8 mouse cellular contexts compared by ENCODE assay signal in the genomic region with DNA sequence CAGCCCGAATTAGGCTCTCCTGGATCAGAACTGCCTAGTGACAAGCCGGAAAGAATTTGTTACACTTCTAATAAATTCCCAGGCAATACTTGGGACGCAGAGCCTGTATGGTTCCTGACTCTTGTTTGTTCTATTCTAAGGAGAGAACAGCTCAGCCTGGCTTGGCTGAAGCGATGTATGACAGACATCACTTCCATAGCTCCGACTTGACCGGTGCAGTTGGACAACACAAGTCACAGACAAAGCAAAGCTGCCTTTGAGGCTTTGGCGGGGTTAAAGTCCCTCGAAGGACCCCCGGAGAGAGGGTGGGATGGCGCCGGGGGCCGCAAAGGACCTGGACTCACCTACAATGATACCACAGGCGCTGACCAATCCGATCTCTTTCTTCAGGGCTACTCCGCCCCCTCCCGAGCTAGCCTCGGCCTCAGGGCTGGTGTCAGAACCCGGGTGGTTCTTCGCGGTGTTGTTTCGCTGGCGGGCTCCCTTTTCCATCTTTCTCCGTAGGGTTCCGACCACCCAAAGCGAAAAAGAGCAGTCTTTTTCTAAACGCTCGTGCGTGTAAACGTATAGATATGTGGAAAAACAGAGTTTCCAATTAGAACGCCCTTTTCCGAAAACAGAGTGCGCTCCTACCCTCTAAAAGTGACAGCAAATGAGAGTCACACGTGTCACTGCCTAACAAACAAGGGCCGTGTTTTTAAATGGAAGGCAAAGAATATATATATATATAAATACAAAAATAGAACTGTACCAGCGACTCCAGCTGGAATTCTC. TPM values are rescaled to one million over a fixed set of nuclear protein-coding genes. Genes with fewer than 3 reads are reported as not detected.
DNase-seq lines count a peak whose midpoint lies in the region; ATAC-seq and TF ChIP-seq lines count a peak whose summit lies in the region.

No protein-coding gene starts in this region.

- no peaks in the 10 kb centered on the region for H3K4me1 ChIP-seq in embryonic facial prominence, embryonic 11.5 days (ENCODE audit: control insufficient read depth, insufficient read depth, low read length)
- peaks cover 2% of the 10 kb centered on the region; the same call in 1 of the 2 replicates for H3K4me1 ChIP-seq in kidney, adult 2 months (ENCODE audit: control insufficient read depth, insufficient read depth, low read length)
- H3K4me1 ChIP-seq in limb, embryonic 14.5 days (ENCODE audit: control insufficient read depth, insufficient read depth, low read length): peaks cover 3% of the 10 kb centered on the region; the same call in 1 of the 2 replicates
- H3K4me1 ChIP-seq in midbrain, embryonic 13.5 days (replicated peaks): peaks cover 14% of the 10 kb centered on the region
- peaks cover 7% of the 10 kb centered on the region; the same call in 1 of the 2 replicates for H3K4me1 ChIP-seq in stomach, embryonic 15.5 days

- peak; percentile 24 for DNase-seq in thymus, postnatal 4 days
- DNase-seq in thymus, postnatal 0 days (ENCODE audit: low spot score): no peak
- DNase-seq in embryonic facial prominence, embryonic 11.5 days (ENCODE audit: low spot score): peak; percentile 33
- peak; percentile 46 to 53 for DNase-seq in heart, adult 9 months (ENCODE audit: low spot score in 2 of 2)
- DNase-seq in kidney, adult 2 months: peak; percentile 81
- DNase-seq in limb, embryonic 14.5 days (ENCODE audit: low spot score): peak; percentile 32

- H3K36me3 ChIP-seq in embryonic facial prominence, embryonic 11.5 days (replicated peaks; ENCODE audit: control insufficient read depth, insufficient read depth, low read depth, low read length): no peaks in the 10 kb centered on the region
- H3K36me3 ChIP-seq in kidney, adult 2 months (ENCODE audit: control insufficient read depth, insufficient read depth, low read length): no peaks in the 10 kb centered on the region
- no peaks in the 10 kb centered on the region for H3K36me3 ChIP-seq in limb, embryonic 14.5 days (ENCODE audit: control insufficient read depth, insufficient read depth, low read length)
- no peaks in the 10 kb centered on the region for H3K36me3 ChIP-seq in midbrain, embryonic 13.5 days
- H3K36me3 ChIP-seq in stomach, embryonic 15.5 days: no peaks in the 10 kb centered on the region

- no peak for TF ChIP-seq POLR2A in kidney, adult 2 months (IDR thresholded peaks at IDR 0.05; ENCODE audit: low read depth, low read length)
- TF ChIP-seq POLR2A in limb, embryonic 14.5 days (IDR thresholded peaks at IDR 0.05; ENCODE audit: borderline replicate concordance, extremely low read depth, insufficient read depth, insufficient read length): no peak

- peak overlapping the region; percentile 43 for H3K4me3 ChIP-seq in embryonic facial prominence, embryonic 11.5 days (ENCODE audit: low read depth, low read length)
- peak overlapping the region; percentile 50 for H3K4me3 ChIP-seq in kidney, adult 2 months (ENCODE audit: insufficient read depth, low read depth, low read length)
- H3K4me3 ChIP-seq in limb, embryonic 14.5 days (replicated peaks; ENCODE audit: low read length): peak overlapping the region; percentile 43
- peak overlapping the region; percentile 52 for H3K4me3 ChIP-seq in midbrain, embryonic 13.5 days (replicated peaks)
- H3K4me3 ChIP-seq in stomach, embryonic 15.5 days (replicated peaks): peak overlapping the region; percentile 52

- no peak overlapping the region for H3K27ac ChIP-seq in embryonic facial prominence, embryonic 11.5 days (replicated peaks; ENCODE audit: low read depth, low read length)
- peak overlapping the region; percentile 29; the same call in 1 of the 2 replicates for H3K27ac ChIP-seq in kidney, adult 2 months (ENCODE audit: insufficient read depth, low read depth, low read length)
- no peak overlapping the region for H3K27ac ChIP-seq in limb, embryonic 14.5 days (replicated peaks; ENCODE audit: low read depth, low read length)
- H3K27ac ChIP-seq in midbrain, embryonic 13.5 days: peak overlapping the region; percentile 57
- H3K27ac ChIP-seq in stomach, embryonic 15.5 days: peak overlapping the region; percentile 44; the same call in 1 of the 2 replicates

- peak overlapping the region; percentile 32 for H3K9ac ChIP-seq in embryonic facial prominence, embryonic 11.5 days (replicated peaks; ENCODE audit: low read length)
- H3K9ac ChIP-seq in limb, embryonic 14.5 days (ENCODE audit: low read depth, low read length, severe bottlenecking): peak overlapping the region; percentile 43
- H3K9ac ChIP-seq in midbrain, embryonic 13.5 days (replicated peaks): peak overlapping the region; percentile 63
- peak overlapping the region; percentile 4; the same call in 1 of the 2 replicates for H3K9ac ChIP-seq in stomach, embryonic 15.5 days

- peak; percentile 74 for ATAC-seq in embryonic facial prominence, embryonic 11.5 days (replicated peaks; ENCODE audit: insufficient number of reproducible peaks, low FRiP score, low TSS enrichment, low read depth)
- peak; percentile 37; the same call in 1 of the 2 replicates for ATAC-seq in limb, embryonic 14.5 days (ENCODE audit: low FRiP score, low read depth)
- peak; percentile 86 for ATAC-seq in midbrain, embryonic 13.5 days
- peak; percentile 73; the same call in 1 of the 2 replicates for ATAC-seq in stomach, embryonic 15.5 days (ENCODE audit: insufficient read depth, low FRiP score, low read depth)

- WGBS in embryonic facial prominence, embryonic 11.5 days: 4% methylated on average over 35 of the region's 35 CpGs
- under 1% methylated on average over 35 of the region's 35 CpGs for WGBS in kidney, adult 2 months
- WGBS in limb, embryonic 14.5 days: 3% methylated on average over 35 of the region's 35 CpGs
- 2% methylated on average over 35 of the region's 35 CpGs for WGBS in midbrain, embryonic 13.5 days
- 3% methylated on average over 35 of the region's 35 CpGs for WGBS in stomach, embryonic 15.5 days

- peaks cover 6% of the 10 kb centered on the region for H3K27me3 ChIP-seq in embryonic facial prominence, embryonic 11.5 days (ENCODE audit: control insufficient read depth, insufficient read depth, low read length)
- H3K27me3 ChIP-seq in kidney, adult 2 months (replicated peaks; ENCODE audit: control insufficient read depth, insufficient read depth, low read length): no peaks in the 10 kb centered on the region
- peaks cover 36% of the 10 kb centered on the region for H3K27me3 ChIP-seq in limb, embryonic 14.5 days (ENCODE audit: control insufficient read depth, insufficient read depth, low read length)
- H3K27me3 ChIP-seq in midbrain, embryonic 13.5 days: peaks cover 20% of the 10 kb centered on the region; the same call in 1 of the 2 replicates
- peaks cover 15% of the 10 kb centered on the region for H3K27me3 ChIP-seq in stomach, embryonic 15.5 days (replicated peaks)

- no peaks in the 10 kb centered on the region for H3K9me3 ChIP-seq in embryonic facial prominence, embryonic 11.5 days (replicated peaks; ENCODE audit: control insufficient read depth, low read length)
- no peaks in the 10 kb centered on the region for H3K9me3 ChIP-seq in limb, embryonic 14.5 days (ENCODE audit: control insufficient read depth, low read length)
- no peaks in the 10 kb centered on the region for H3K9me3 ChIP-seq in midbrain, embryonic 13.5 days
- H3K9me3 ChIP-seq in stomach, embryonic 15.5 days: no peaks in the 10 kb centered on the region

- no peak for TF ChIP-seq CTCF in kidney, adult 2 months (conservative IDR thresholded peaks at IDR 0.05; ENCODE audit: insufficient read depth, insufficient read length, low read depth, low read length)

- peak overlapping the region; percentile 87 for H3K4me2 ChIP-seq in embryonic facial prominence, embryonic 11.5 days (ENCODE audit: low read depth, low read length)
- peak overlapping the region; percentile 96 for H3K4me2 ChIP-seq in limb, embryonic 14.5 days (replicated peaks; ENCODE audit: low read depth, low read length, severe bottlenecking)
- H3K4me2 ChIP-seq in midbrain, embryonic 13.5 days (replicated peaks): peak overlapping the region; percentile 89
- H3K4me2 ChIP-seq in stomach, embryonic 15.5 days: peak overlapping the region; percentile 91

RNA-seq across cellular contexts. Expression of a gene that starts 0.7 kb away (rescaled TPM):
- polyA plus RNA-seq in thymus, postnatal 0 days (2015; fragmentation: Nextera tagmentation; extraction: Ambion mirVana): 0.94 and 1.2 TPM in 2 replicates
- 2.5 and 5.3 TPM in 2 replicates for polyA plus RNA-seq in embryonic facial prominence, embryonic 11.5 days (2014; fragmentation: Nextera tagmentation; extraction: Ambion mirVana)
- polyA plus RNA-seq in kidney, adult 2 months (2012; rRNA removed): 333 and 352 TPM in 2 replicates
- 5.8 and 6.9 TPM in 2 replicates for polyA plus RNA-seq in limb, embryonic 14.5 days (2012; rRNA removed)
- 4.5 and 4.7 TPM in 2 replicates for polyA plus RNA-seq in limb, embryonic 14.5 days (2014; fragmentation: Nextera tagmentation; extraction: Ambion mirVana)
- polyA plus RNA-seq in midbrain, embryonic 13.5 days (2015; fragmentation: Nextera tagmentation; extraction: Ambion mirVana): 4.6 and 4.9 TPM in 2 replicates
- polyA plus RNA-seq in stomach, embryonic 15.5 days (2015; fragmentation: Nextera tagmentation; extraction: Ambion mirVana): 8.1 and 12.8 TPM in 2 replicates

RNA-seq across cellular contexts. Expression of a gene that starts 32.9 kb away (rescaled TPM):
- not detected in 2 replicates for polyA plus RNA-seq in thymus, postnatal 0 days (2015; fragmentation: Nextera tagmentation; extraction: Ambion mirVana)
- not detected in 2 replicates for polyA plus RNA-seq in embryonic facial prominence, embryonic 11.5 days (2014; fragmentation: Nextera tagmentation; extraction: Ambion mirVana)
- polyA plus RNA-seq in kidney, adult 2 months (2012; rRNA removed): 7.4 and 7.6 TPM in 2 replicates
- polyA plus RNA-seq in limb, embryonic 14.5 days (2012; rRNA removed): not detected in 2 replicates
- polyA plus RNA-seq in limb, embryonic 14.5 days (2014; fragmentation: Nextera tagmentation; extraction: Ambion mirVana): not detected in 2 replicates
- polyA plus RNA-seq in midbrain, embryonic 13.5 days (2015; fragmentation: Nextera tagmentation; extraction: Ambion mirVana): not detected in 2 replicates
- polyA plus RNA-seq in stomach, embryonic 15.5 days (2015; fragmentation: Nextera tagmentation; extraction: Ambion mirVana): 0.18 TPM in 1 of 2 replicates, not detected in the other

Comparison
In these comparisons a context has a peak if more than half of its experiments do, and no peak if none do; other contexts are left out.
1. H3K27ac ChIP-seq: peak in kidney, adult 2 months (single experiment), midbrain, embryonic 13.5 days (single experiment) and stomach, embryonic 15.5 days (single experiment); none in embryonic facial prominence, embryonic 11.5 days (single experiment) and limb, embryonic 14.5 days (single experiment).
2. H3K9ac ChIP-seq: peak in every context shown above with its lines; median percentile 63 in midbrain, embryonic 13.5 days; 43 in limb, embryonic 14.5 days; 32 in embryonic facial prominence, embryonic 11.5 days; 4 in stomach, embryonic 15.5 days.
3. RNA of a gene that starts 0.7 kb away (polyA plus RNA-seq): 333 to 352 TPM in kidney, adult 2 months; 8.1 to 12.8 TPM in stomach, embryonic 15.5 days, 4.5 to 6.9 TPM in limb, embryonic 14.5 days, 4.6 to 4.9 TPM in midbrain, embryonic 13.5 days, 2.5 to 5.3 TPM in embryonic facial prominence, embryonic 11.5 days and 0.94 to 1.2 TPM in thymus, postnatal 0 days; every median in the first group is over 10 times any median in the second.
4. Peak in every context shown above with its lines, with median percentiles within 50 percentile points of each other: ATAC-seq, H3K4me2 ChIP-seq and H3K4me3 ChIP-seq.